Mouse (Mus musculus) layer of hippocampus, adult 9-11 months (tissue): ENCODE results near the gene Slc22a1.

ENCODE experiments used
- DNase-seq: peaks from one replicate; pipeline ENCODE4 v3.0.0; 2022

Slc22a1 gene

DNA sequence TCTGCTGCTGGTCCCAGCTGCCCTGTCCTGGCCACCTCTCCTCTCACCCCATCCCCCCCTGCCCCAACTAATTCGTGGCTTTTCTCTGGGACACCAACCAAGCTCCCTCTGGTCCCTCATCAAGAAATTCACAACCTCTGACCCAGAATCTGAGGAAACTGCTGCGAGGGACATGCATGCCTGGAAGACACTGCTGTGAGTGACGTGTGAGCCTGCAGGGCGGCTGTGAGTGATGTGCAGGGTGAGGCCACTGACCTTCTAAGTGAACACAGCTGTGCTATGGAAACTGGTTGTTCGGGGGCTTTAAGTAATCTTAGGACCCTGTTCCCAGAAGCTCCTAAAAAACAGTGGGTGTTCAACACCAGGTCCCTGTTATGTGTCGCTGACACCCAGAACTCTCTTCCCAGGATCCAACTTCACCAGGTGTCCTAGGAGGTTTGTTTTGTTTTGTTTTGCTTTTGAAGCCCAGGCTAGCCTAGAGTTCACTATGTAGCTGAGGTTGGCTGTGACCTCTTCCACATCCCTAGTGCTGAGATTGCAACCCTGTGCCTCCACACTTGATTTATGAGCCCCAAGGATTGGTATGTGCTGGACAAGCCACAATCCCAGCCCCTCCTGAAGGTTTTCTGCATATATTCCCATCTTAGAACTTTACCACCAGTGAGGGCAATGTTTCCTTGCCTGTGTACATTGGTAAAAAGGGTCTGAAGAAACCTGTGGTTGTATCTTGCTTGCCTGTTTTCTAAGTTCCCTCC is 44.5 kb downstream of the Slc22a1 start:
- no peak for DNase-seq

DNA sequence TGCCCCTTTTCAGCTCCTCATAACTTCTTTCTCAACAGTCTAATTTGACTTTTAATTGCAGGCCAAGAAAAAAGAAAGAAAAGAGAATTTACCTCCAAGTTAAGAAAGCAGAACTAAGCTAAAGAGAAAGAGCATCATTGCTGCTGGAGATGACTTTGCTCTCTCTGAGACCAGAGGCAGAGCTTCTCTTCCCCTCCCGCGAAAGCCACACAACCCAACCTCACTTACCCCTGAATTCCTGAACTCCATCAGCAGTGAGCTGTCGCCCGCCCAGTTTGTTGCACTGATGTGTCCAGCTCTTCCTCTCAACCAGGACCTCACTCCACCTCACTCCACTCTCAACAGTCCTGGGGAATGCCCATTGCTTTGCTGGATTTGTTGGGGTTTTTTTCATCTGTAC is 47.6 kb downstream of the Slc22a1 start:
- DNase-seq, result no peak

DNA sequence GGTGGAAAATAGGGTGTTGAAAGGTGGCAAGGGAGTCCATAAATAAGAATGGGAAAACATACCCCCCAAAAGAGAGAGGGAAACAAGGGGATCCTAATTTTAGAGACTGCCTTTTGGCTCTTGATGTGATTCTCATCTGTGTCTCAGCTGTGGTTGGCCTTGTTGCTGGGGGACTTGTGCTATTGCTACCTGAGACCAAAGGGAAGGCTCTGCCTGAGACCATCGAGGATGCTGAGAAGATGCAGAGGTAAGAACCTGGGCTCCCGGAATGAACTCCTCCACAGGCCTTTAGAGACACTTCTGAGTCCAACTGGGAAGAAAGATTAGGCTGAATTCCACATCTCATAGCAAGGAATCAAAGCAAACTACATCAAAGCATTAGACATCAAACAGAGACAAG is 56.0 kb downstream of the Slc22a1 start:
- DNase-seq, result no peak

DNA sequence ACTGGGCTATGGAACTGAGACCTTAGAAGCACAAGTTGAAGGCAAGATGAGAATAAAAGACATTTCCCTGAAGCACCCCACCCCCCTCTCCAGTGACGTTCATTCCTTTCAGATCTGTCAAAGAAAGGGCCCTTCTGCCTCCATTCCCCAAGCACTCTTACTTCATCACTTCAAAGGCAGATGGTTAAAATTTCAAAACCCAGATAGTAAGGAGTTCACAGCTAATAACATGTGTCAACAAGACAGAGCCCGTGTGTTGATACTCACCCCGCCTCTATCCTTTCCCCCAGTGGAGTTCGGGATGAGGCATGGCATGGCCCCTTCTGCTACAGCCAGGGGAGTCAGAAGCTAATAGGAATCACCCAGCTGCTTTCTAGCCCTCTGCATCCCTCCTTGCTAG is 60.2 kb downstream of the Slc22a1 start:
- no peak for DNase-seq

DNA sequence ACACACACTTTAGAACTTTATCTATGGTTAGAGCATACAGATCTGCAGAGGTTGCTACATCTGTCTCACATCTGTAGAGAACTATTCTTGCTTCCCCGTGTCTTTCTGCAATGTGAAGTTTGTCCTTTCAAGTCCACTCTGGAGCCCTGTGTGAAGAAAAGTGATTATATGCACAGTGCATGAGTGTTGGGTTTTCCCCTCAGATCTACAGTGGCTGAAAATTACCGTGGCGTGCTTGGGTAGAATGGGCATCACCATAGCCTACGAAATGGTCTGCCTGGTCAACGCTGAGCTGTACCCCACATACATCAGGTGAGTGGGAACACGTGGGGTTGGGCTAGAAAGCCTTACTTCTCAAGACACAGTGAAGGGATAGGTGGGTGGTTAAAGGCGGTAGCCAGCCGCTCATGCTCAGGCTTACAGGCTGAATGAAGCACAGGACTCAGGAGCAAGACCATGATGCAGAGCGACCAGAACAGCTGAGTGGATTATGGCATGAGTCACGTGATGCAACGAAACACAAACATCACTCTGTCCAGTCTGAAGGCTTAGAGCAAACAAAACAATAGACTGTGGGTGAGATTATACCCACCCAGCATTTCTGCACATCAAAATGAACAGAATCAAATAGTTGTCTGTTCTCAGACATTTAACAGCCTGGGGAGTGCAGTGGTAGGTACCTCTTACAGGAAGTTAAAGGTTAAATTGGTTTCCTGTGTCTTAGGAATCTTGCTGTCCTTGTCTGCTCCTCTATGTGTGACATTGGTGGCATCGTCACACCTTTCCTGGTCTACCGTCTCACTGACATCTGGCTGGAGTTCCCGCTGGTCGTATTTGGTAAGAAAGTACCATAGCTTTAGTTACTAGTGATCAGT is 60.9 kb downstream of the Slc22a1 start:
- no peak for DNase-seq

DNA sequence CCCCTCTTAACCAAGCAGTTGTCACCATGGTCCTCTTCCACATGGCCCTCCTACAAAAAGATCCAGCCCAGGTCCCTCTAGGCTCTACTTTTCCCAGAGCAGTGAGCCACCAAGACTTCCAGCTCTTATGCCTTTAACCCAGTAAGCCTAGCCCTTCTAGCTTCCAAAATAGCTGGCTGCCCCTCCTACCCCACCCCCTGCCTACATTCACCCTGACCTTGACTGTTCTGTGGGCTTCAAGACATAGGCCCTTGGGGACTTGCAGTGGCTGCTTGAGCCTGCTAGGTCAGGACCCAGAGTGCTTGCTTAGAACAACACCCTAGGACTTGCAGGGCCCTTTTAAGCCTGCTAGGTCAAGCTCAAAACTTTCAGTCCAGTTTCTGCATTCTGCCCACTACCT is 68.4 kb downstream of the Slc22a1 start:
- DNase-seq, result no peak

DNA sequence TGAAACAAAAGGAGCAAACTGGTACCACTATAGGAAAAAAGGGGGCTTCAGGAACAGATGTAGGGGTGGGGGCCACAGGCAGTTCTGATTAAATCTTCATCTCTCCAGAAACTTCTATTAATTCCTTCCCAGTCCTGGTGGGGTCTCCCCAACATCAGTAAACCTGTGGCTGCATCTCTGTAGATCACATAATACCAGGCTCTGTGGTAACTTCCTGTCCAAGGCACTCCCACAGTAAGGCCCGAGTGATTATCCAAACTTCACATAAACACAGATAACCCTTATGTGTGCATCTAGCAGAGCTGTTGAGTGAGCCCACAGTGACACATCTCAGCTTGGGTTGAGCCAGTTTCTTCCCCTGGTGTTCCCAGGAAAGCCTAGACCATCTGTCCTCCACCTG is 69.0 kb downstream of the Slc22a1 start:
- DNase-seq, result no peak
